Mouse (Mus musculus) neural tube, embryonic 14.5 days (tissue): ENCODE measurements at regions not wholly inside any gene's neighbourhood (a gene's known extent, or its start where the extent isn't known, plus 50 kb on each side); places are given as distances from the start of the nearest gene placed in this dataset.
A peak's percentile ranks its signal among the peaks of the same experiment; 100 is the strongest.

Source experiments
- ATAC-seq: fragments of 200-750 bp; cut with Nextera tagmentation; 2 replicates; pipeline ENCODE4 v1.8.0; 2017; ENCODE audit warnings: low read depth, mild to moderate bottlenecking, moderate TSS enrichment, moderate library complexity
- H3K27ac ChIP-seq: fragments of 300-500 bp; sonication (generic); 2 replicates; pipeline ENCODE4 v1.5.1; 2014; ENCODE audit warnings: low read depth, mild to moderate bottlenecking, control low read depth, low read length, moderate library complexity, mixed read lengths
- H3K27me3 ChIP-seq: fragments of 300-500 bp; sonication (generic); 2 replicates; pipeline ENCODE4 v1.6.1; 2014; ENCODE audit warnings: low read length; ENCODE audit not compliant: control insufficient read depth, insufficient read depth
- H3K36me3 ChIP-seq: fragments of 300-500 bp; sonication (generic); 2 replicates; pipeline ENCODE4 v1.6.1; 2014; ENCODE audit warnings: low read length, mixed read lengths; ENCODE audit not compliant: control insufficient read depth, insufficient read depth
- H3K4me1 ChIP-seq: fragments of 300-500 bp; sonication (generic); 2 replicates; pipeline ENCODE4 v1.6.1; 2014; ENCODE audit warnings: low read length; ENCODE audit not compliant: control insufficient read depth, insufficient read depth
- H3K4me2 ChIP-seq: fragments of 300-500 bp; sonication (generic); 2 replicates; pipeline ENCODE4 v1.6.1; 2014; ENCODE audit warnings: mild to moderate bottlenecking, low read depth, low read length, control low read depth
- H3K4me3 ChIP-seq: fragments of 300-500 bp; sonication (generic); 2 replicates; pipeline ENCODE4 v1.5.1; 2014; ENCODE audit warnings: low read depth, low read length, control low read depth, mixed read lengths
- H3K9ac ChIP-seq: fragments of 300-500 bp; sonication (generic); replicated peaks from 2 replicates; pipeline ENCODE4 v1.6.1; 2014; ENCODE audit warnings: low read depth, mild to moderate bottlenecking, control low read depth, low read length, mixed read lengths
- H3K9me3 ChIP-seq: fragments of 300-500 bp; sonication (generic); 2 replicates; pipeline ENCODE4 v1.6.1; 2016; ENCODE audit warnings: low read length; ENCODE audit not compliant: control insufficient read depth
- WGBS: fragments of 180-500 bp; shearing (Covaris S2); extraction: QIAGEN DNeasy Blood & Tissue Kit; methylation state at CpG from one replicate; pipeline ENCODE4 v1.1.7; 2014; 5-methylcytosine and 5-hydroxymethylcytosine counted together

GRCm38 (mm10) chr13:6802243-6803157 lies 153.9 kb upstream of the Pfkp start:
- Histone ChIP-seq H3K4me2 (no peak overlapping the region), H3K36me3 (no peaks in the 10 kb centered on the region), H3K9ac (no peak overlapping the region), H3K27ac (no peak overlapping the region), H3K9me3 (no peaks in the 10 kb centered on the region), H3K4me1 (no peaks in the 10 kb centered on the region), H3K27me3 (no peaks in the 10 kb centered on the region), H3K4me3 (no peak overlapping the region)
- WGBS = 38% methylated on average over 5 of the region's 5 CpGs
- no peak for ATAC-seq

DNA sequence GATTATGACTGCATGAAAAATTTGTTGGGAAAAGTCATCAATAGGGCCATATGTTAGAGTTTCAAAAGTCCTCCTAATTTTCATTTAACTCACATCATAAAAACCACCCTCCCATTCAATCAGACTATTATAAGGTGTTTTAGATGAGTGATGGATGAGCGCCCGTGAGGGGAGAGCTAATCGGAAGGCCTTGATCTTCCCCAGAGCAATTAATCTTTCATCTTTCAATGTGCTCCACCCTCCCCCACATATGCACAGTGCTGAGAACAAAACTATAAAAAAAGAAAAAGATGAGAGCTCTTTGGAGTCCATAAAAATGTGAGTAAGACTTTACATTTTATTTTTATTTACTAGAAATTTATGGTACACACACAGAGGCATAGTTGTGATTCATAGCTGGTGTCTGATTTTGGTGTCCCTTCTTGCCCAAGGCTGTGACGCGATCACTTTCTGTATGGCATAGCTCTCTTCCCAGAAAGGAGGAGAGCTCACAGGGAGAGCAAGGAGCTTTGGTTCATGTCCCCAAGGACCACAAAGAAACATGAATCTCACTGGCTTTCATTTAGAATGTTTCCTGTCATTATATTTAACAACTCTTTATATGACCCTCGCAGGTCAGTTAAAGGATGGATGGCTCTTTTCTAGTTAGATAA lies 119.5 kb upstream of the Pfkp start:
- no peak overlapping the region for H3K4me2 ChIP-seq
- WGBS = 37% methylated on average over 6 of the region's 6 CpGs
- peak; percentile 78 for ATAC-seq
- H3K9ac ChIP-seq = no peak overlapping the region
- H3K27me3 ChIP-seq = no peaks in the 10 kb centered on the region
- H3K4me3 ChIP-seq = no peak overlapping the region
- no peak overlapping the region for H3K27ac ChIP-seq
- no peaks in the 10 kb centered on the region for H3K9me3 ChIP-seq
- no peaks in the 10 kb centered on the region for H3K4me1 ChIP-seq
- no peaks in the 10 kb centered on the region for H3K36me3 ChIP-seq

DNA sequence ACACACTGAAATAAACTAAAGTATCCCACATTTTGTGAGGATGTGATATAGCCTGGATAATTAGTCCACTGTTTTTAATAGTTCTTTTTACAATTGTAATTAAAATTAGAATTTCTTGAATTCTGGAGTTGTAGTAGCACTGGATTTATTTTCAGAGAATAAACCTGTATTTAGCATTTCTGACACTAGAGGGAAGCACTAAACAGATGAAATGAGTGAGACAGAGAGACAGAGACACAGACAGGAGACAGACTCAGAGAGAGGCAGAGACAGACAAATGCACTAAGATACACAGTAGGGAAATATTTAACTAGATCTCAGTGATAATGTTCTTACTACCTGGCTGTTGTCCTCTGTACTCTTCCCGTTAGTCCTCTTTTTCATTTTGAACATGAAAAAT lies 108.6 kb upstream of the Pfkp start:
- Histone ChIP-seq H3K27ac (no peak overlapping the region), H3K27me3 (no peaks in the 10 kb centered on the region), H3K9ac (no peak overlapping the region), H3K36me3 (no peaks in the 10 kb centered on the region), H3K4me3 (no peak overlapping the region), H3K4me2 (no peak overlapping the region), H3K9me3 (no peaks in the 10 kb centered on the region), H3K4me1 (no peaks in the 10 kb centered on the region)
- WGBS = 85% methylated on average over 1 of the region's 1 CpGs
- no peak for ATAC-seq

DNA sequence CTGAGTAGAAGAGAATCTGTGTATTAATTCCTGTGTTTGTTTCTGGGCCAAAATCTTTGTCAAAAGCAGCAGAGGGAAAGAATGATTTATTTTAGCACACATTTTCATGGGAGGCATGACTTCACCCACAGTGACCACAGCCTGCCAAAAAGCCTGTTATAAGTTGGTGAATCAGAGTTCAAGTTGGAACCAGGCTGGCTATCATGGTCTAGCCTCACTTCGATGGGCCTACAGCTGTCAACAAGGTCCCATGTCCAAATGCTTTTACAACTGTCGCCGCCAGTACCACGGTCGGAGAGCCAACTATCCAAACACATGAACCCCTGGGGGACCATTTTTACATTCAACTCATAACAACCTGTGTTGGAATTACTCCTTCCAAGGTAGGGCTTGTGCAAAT lies 103.0 kb upstream of the Pfkp start:
- H3K4me1 ChIP-seq = no peaks in the 10 kb centered on the region
- H3K9ac ChIP-seq = no peak overlapping the region
- H3K4me3 ChIP-seq = no peak overlapping the region
- no peak overlapping the region for H3K4me2 ChIP-seq
- H3K27me3 ChIP-seq = no peaks in the 10 kb centered on the region
- 86% methylated on average over 5 of the region's 5 CpGs for whole genome bisulfite sequencing
- no peak overlapping the region for H3K27ac ChIP-seq
- H3K36me3 ChIP-seq = no peaks in the 10 kb centered on the region
- ATAC-seq = no peak
- no peaks in the 10 kb centered on the region for H3K9me3 ChIP-seq

GRCm38 (mm10) chr13:6751149-6751548 lies 102.6 kb upstream of the Pfkp start:
- Histone ChIP-seq H3K9ac (no peak overlapping the region), H3K36me3 (no peaks in the 10 kb centered on the region), H3K4me2 (no peak overlapping the region), H3K4me1 (no peaks in the 10 kb centered on the region), H3K27ac (no peak overlapping the region), H3K4me3 (no peak overlapping the region), H3K27me3 (no peaks in the 10 kb centered on the region), H3K9me3 (no peaks in the 10 kb centered on the region)
- 60% methylated on average over 1 of the region's 1 CpGs for WGBS
- ATAC-seq = no peak

DNA sequence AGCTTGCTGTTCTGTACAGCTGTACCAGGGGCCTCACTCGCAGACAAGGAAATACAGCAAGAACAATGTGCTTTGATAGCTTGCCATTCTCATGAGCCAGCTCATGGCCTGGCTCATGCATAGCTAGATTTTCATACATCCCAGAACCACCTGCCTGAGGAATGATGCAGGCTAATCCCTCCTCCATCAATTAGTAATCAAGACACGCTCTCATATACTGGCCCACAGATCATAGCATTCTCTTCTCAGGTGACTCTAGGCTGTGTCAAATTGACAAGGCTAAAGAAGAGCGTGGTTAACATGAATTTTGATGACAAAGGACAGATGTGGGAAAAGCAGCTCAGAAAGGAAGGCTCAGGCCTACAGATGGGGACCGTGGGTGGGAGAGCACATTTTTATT lies 93.3 kb upstream of the Pfkp start:
- Histone ChIP-seq H3K4me2 (no peak overlapping the region), H3K4me1 (no peaks in the 10 kb centered on the region), H3K4me3 (no peak overlapping the region), H3K36me3 (no peaks in the 10 kb centered on the region), H3K27ac (no peak overlapping the region), H3K9ac (no peak overlapping the region), H3K27me3 (no peaks in the 10 kb centered on the region), H3K9me3 (no peaks in the 10 kb centered on the region)
- WGBS = 91% methylated on average over 4 of the region's 4 CpGs
- no peak for ATAC-seq

GRCm38 (mm10) chr13:6736984-6737566 lies 88.5 kb upstream of the Pfkp start:
- no peak overlapping the region for H3K27ac ChIP-seq
- WGBS = 73% methylated on average over 6 of the region's 6 CpGs
- no peak for ATAC-seq
- H3K4me1 ChIP-seq = no peaks in the 10 kb centered on the region
- H3K36me3 ChIP-seq = no peaks in the 10 kb centered on the region
- no peak overlapping the region for H3K9ac ChIP-seq
- H3K9me3 ChIP-seq = no peaks in the 10 kb centered on the region
- no peaks in the 10 kb centered on the region for H3K27me3 ChIP-seq
- H3K4me3 ChIP-seq = no peak overlapping the region
- H3K4me2 ChIP-seq = no peak overlapping the region
